Mouse (Mus musculus) c-Kit-positive CD71-positive TER-119-positive erythroid progenitor cells, embryonic 14.5 days (primary cell): ENCODE results near the gene Rbm44.

ENCODE experiments used
- DNase-seq: peaks from one replicate; pipeline ENCODE4 v3.0.0-alpha.2; 2013; ENCODE audit warnings: low spot score

Gene Rbm44

DNA sequence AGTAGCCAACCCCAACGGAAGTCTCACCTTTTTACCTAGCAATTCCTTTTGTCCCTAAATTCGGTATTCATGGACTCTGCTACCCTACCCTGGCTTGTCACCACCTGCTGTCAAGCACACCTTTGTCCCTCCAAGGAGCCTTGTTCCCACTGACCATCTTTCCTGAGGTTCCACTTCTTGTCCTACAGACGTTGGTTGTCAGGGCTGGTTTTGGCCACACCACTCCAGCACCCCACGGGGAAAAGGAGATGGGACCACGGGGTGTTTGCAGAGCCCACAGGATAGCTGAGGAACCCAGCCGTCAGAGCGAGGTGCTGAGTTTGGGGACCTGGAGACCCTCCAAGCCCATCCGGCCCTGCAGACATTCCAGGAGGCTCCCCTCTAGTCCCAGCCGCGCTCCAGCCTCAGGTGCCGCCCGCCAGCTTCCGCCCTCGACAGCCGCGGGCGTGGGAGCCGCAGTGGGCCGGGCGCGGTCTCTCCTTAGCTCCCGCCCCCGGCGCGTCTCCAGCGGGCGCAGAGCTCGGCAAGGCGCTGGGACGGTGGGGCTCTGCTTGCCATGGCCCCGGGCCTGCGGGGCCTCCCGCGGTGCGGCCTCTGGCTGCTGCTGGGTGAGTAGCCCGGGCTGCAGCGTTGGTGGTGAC is 34.8 kb downstream of the Rbm44 start, which contains the start of gene Ramp1:
Gene Ramp1, plus strand, starts transcription at position 290 of the 641 bp plus-strand sequence.
- DNase-seq = peak; percentile 12

DNA sequence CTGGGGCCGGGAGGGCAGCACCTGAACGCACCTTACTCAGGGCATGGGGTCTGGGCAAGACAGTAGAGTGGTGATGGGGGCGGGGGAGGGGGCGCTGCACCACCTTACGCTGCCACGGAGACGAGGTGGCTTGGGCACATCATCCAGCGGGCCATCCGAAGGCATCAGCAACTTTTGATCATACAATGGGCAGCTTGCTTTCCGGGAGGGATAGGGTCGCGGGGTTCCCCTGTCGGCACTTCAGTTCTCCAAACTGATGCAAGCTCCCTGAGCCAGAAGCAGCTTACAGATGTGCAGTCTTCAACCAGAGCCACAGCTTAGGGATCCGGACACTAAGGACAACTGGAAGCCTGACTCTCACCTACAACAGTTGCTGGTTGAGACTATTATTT is 35.3 kb downstream of the Rbm44 start:
- no peak for DNase-seq

DNA sequence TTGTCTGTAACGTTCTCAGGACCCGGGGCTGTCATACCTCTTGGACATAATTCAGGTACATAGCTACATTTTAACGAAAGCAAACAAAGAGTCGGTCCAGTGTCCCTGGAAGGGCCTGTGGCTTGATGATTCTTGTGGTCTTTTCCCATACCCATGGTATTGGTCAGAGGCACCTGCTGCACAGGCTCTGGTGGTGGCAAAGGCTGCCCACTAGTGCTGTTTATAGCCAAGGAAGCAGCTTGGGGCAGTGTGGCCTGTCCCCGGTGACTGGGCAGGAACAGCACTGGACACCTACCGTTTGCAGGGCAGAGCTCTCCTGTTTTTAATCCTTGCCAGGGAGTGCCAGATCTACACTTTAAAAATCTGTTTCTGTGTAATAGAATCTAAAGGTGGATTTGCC is 35.8 kb downstream of the Rbm44 start:
- DNase-seq = no peak

DNA sequence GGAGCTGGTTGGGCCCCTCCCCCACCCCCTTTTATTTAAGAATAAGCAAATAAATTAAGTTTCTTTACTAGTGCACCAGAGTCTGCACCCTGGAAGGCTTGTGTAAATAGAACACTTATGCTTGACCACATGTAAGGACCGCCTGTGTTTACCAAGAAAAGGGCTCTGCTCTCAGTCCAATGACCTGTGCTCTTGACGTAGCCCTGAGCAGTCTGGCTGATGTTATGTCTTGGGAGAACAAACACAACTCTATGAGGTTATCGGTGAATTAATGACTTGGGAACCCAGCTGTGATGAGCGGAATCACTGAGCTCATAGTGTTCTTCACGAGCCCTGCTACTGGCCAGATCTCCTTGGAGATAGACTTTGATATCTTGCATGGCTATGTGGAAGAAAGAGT is 36.4 kb downstream of the Rbm44 start:
- DNase-seq = no peak

DNA sequence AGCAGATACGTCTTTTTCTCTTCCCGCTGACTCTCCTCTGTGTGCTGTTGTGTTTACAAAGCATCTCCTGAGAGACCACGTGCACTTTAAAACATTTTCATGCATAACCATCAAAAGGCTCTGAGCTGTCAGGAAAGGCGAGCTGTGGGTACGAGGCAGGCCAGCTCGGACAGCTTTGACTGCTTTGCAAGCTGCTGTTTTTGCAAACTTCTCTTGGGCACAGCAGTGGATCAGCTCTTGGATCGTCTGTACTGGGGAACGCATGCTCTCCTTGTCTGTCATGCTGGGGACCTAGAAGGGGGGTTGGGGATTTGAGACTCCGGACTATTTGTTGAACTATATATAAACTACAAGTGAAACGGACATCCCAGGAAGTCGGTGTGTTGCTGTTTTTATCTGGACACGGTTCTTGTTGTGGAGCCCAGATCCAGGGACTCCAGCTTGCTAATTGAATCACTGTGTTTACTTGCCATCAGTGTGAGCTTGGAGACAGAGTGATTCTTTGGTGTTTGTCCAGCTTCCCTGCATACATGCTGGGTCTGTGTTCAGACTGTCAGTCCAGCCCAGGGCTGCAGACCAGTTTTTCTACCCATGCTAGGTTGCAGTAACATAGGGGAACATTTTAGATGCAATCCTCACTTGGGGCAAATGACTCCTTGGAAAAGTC is 37.0 kb downstream of the Rbm44 start:
- DNase-seq = no peak

DNA sequence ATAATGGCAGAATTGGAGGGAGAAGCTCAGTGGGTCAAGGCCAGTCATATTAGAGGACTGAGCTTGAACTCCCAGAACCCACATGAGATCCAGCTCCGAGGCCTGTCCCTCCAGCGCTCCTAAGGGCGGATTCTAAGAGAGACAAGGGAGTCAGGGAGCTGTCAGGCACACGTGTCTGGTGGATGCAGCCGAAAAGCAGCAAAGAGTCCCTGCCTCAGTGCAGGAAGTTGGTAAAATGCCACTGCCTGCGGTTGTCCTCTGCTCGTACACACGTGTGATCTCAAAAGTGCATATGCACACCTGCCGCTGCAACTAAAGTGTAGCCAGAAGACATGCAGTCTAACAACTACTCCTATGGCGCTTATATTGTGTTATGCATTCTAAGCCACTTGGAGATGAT is 38.4 kb downstream of the Rbm44 start:
- DNase-seq = no peak

DNA sequence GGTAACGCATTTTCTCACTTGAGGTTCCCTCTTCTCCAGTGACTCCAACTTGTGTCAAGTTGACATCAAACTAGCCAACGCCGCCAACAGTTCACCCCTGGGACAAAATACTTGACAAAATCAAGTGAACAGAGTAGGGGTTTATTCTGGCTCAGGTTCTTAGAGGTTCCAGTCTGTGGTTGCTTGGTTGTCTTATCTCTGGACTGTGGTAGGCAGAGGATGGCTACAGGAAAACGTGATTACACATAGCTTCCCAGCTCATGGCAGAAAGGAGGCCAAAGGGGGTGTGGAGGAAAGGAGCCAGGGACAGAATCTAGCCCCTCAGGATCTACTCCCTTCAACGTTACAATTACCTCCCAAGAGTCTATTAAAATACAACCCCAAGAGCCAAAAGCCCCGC is 41.8 kb downstream of the Rbm44 start:
- no peak for DNase-seq

DNA sequence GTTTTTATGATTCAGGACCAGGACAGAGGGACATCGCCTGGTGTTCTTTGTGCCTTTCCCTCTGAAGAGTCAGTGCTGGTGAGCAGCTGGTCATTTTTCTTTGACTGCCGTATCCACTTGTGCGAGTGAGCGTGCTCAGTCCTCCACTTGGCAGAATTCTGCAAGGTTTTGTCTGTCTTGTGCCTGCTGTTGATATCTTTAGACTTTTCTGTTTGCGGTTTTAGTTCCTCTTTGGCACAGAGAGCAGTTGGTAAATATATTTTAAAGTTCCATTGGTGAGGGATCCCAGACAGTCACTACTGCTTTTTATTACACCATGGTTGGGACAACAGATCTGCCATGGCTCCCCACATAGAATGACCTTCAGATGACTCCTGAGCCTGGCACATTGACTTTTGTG is 42.4 kb downstream of the Rbm44 start:
- DNase-seq = no peak

DNA sequence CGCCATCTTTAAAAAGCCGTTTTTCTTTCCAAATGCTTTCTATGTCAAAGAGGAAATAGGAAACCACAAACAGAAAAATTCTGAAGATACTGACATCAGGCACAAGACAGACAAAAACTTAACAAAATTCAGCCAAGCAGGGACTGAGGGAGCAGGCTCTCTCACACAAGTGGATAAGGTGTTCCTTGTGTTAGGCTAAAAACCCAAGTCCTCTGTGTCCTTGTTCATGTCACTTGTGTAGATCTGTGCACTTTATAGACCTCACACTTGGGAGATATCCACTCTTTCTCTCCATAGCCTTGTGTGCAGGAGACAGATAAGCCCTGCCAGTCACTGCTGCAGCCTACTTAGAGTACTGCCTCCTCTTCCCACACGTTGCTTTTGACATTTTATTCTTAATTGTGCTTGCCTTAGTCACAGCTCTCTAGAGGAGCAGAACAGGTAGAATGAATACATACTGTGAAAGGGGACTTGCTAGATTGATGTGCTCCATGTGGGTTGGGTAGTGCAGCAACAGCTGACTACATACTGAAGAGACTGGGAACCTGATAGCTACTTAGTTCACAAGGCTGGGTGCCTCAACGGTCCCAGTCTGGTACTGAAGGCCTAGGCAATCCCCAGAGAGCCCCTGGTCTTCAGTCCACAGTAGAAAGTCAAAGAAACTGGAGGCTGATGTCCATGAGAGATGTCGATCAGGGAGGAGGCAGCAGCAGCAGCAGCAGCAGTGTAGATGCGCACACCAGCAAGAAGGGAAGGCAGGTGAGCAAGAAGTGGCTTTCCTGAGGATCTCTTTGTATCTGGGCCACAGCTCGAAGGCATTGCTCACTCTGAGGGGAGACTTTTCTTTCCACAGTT is 43.1 kb downstream of the Rbm44 start:
- peak; percentile 31 for DNase-seq

DNA sequence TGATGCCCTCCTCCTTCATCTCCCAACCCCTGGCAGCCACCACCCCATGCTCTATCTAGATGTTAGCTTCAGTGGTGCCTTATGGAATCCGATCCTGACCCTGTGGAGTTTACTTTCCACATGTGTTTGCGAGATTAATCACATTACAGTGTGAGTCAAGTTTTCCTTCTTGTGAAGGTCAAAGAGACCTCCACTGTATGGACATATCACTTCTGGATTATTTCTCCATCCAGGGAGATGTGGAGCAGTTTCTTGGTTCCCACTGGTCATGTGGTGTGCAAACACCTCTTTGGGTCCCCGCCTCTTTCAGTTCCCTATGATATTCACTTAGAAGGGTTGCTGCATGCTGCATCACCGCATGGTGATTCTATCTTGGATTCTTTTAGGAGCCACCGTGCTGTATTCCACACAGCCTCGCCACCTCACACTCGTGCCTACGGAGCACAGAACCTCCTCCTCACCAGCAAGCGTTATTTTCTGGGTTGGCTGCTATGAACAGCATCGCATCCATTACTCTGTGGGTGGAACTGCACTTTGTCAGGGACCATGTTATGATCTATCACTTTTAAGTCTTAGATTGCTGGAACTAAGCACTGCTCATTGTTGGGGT is 44.1 kb downstream of the Rbm44 start:
- DNase-seq = no peak

DNA sequence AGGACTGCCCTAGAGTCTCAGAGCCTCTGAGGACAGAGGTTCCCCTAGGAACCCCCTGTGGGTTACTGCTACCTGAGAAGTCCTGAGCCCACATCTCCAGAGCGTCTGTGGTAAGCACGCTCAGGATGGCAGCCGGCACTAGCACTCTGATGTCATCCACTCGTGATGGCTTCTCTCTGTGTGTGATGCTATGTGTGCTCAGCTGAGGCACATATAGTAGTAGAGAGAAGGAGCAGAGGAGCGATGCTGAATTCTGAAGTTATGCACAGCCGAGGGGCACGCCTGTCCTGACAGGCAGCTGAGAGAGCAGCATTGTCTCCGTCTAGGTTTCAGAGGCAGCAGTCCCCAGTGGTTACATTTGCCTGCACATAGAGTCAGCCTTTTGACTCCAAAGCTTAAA is 47.3 kb downstream of the Rbm44 start:
- DNase-seq = no peak

DNA sequence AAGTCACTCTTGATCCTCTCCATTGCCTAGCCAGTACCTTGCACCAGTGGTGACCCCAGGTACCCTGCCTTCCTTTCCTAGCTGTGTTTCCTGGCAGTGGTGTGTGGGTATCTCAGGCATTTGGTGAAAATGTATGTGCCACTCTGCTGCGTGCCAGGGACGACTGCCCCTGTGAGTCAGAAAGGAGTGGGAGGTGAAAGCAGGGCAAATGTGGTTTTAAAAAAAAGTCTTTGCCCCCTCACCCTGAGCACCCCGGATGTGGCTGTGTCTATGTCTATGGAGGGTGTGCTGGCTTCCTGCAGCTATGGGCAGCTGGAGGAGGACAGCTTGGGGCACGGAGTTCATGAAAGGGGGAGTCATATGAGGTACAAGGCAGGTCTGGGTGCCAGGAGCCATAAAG is 48.4 kb downstream of the Rbm44 start:
- no peak for DNase-seq

DNA sequence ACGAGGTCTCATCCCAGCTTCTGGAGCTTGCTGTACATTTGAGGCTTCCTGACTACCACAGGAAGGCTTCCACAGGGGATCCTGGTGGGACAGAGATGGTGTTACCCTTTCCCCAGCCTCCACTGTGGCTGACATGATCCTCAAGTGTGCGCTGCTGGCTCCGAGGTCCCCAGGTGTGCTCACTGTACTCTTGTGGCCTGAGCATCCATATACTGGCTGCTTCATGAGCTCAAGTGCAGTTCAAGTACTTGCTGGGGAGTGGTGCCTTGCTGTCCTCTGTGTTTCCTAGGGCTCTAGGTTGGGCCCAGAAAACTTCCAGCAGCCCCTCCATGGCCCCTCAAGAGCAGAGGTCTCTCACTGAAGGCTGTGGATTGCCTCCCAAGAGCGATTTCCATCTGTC is 48.8 kb downstream of the Rbm44 start:
- no peak for DNase-seq

DNA sequence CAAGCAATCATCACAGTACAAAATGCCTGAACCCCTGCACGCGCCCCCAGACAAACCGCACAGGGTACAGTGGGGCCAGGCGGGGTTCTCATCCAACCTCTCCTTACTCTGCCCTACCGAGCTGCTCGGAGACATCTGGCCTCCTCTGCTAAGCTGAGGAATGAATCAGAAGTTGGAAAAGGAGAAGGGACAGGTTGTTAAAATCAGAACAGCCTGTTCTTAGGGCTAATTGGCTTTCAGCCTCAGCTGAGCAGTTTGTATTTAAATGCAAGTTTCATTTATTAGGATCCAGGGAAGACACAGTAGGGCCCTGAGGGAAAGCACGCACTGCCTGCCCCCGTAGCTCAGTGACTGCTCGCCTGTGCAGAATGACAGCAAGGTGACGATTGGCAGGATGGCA is 54.9 kb downstream of the Rbm44 start:
- DNase-seq = no peak

DNA sequence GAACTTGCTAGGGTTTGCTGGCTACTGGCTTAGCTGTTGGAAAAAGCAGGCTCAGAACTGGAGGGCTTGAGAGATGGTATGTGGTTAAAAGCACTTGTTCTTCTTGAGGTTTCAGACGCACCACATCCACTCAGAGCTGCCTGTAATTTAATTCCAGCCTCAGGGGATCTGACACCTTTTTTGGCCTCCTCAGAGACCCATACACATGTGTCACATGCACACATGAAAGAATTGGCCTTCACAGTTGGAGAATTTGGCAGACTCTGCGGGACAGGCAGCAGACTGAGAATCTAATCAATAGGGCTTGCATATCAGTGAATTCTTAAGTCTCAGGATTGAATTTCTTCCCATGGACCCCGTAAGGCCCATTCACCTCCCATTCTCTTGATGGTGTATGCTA is 56.2 kb downstream of the Rbm44 start:
- no peak for DNase-seq

DNA sequence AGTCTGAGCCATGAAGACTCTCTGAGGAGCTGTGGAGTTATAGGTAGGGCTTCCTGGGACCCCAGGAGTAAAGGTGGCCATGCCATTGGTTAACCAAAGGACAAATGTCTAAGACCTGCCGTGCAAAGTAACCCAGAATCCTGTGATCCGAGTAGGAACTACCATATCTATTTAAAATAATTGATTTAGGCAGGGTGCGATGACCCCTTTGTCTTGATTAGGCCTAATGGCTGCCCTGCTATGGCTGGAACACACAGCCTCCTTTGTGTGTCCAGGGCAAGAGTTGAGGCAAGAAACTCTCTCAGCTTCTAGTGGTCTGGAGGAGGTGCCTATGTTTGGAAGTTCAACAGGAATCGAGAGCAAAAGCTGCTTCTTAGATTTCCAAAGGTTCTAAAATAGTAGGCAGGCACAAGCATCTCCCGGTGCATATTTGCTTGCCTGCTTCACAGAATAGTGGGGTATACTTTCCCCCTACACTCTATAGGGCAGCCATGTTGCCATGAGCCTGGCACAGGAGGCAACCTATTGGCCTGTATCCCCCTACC is 59.4 kb downstream of the Rbm44 start:
- DNase-seq = no peak

DNA sequence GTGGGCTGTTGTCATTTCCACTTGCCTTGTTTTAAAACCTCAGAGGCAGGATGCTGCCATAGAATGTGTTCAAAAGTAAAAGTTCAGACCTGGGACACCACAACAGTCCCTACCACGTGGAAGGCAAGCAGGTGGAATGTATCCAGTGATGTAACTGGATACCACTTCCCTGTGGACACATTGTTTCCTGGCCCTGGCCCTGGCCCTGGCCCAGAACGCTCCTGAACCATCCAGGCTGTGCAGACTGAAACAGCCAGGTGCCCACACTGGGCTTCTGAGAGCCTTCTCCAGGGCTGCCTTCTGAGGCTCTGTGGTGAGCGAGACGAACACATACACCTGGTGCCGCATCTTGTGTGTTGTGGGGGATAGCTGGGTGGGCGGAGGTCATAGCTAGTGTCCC is 60.8 kb downstream of the Rbm44 start:
- no peak for DNase-seq

DNA sequence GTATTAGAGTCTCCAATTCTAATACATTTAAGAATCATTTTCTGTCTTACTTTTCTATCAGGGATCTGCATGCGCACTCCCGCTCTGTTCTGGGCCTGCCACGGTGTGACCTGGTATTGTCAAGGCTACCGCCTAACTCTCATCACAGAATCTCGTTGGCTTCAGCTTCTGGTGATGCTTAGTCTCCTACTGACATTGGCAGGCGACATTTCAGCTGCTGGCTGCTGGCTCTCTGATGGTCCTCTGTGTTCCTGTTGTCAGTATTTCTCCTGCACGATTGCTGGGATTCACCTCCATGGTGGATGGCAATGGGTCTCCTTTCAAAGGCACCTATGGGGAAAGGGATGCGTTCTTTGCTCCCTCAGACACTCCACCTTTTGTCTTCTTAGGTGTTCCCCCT is 61.4 kb downstream of the Rbm44 start:
- DNase-seq = no peak

DNA sequence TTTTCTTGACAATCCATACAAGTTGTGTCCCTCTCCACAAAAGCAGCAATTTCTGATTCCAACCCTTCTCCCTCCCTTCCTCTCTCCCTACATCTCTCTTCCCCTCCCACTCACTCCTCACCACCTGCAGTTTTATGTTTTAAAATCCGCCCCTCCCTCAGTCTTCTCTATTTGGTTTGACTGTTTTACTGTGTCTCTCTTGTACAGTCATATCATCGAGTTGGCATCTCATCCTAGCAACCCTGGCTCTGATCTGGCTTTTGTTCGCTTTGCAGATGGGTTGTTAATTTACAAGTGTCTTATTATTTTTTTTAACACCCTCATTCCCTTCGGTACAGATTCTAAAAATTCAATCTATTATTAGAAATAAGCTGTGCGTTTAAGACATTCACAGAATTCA is 62.0 kb downstream of the Rbm44 start:
- DNase-seq = no peak

DNA sequence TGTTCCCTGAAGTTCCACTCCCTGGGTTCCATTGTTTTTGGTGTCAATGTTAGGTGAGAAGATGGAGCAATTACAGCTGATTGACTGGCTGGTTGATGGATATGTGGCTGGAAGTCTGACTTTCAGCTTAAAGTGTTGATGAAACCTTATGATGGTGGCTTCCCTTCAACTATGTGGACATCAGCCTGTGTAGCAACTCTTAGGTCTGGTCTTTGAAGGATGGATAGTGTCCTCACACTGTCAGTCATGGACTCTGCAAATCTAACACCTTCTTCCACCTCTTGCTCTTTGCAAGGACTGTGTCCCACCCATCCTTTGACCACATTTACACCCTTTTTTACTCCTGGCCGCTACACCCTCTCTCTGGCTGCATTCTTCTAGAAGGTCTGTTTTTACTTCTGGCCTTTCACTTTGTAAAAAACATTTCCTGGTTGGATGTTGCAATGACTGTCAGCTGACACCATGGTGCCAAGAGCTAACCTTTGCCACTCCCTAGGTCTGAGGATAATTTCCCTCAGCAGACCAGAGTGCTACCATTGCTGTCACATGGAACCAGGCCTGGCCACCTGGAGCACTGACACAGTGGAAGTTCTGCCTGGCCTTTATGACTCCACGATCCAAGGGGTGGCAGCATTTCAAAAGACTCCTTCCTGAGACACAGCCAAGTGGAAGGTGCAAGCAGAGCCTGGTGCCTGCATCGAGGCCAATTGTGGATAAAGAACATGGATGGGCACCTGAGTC is 62.6 kb downstream of the Rbm44 start:
- no peak for DNase-seq

DNA sequence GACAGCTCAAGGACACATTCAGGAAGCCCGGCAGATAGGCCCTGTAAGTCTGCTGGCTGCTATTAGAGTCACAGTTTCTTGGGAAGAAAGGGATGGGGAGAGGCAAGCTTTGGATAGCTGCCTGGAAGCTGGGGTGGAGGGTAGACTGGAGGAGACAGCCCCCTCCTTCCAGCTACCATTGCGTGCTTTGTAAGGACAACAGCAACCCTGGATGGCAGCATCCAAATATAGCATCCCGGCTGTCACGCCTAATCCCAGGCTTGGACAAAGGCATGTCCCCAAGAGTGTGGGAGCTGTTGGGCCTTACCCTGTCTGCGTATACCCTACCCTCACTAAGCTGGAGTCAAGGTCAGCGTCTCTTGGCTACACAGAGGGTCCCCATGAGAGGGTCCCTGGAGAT is 64.5 kb downstream of the Rbm44 start:
- DNase-seq = no peak

DNA sequence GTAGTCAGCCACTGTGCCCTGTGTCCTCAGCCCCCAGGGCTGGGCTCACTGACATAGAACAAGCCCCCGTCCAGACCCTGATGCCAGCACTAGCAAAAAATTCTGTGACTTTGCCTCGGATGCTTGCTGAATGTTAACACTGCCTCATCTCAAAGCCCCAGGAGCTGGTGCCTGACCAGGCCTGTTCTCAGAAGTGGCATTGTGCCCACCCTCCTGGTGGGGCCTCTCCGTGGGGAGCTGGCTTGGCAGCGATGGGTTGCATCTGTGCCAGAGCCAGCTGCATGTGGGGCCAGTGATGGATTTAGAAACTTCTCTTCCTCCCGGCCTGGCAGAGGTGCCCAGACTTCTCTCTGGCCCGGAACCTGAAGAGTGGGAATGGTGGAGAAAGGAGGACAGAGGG is 64.9 kb downstream of the Rbm44 start:
- DNase-seq = no peak
